Mouse (Mus musculus) G1E (cell line): Measurements from ENCODE around the gene Gm29427.

Experiments
- CTCF ChIP-seq: IDR thresholded peaks from 2 replicates; pipeline ENCODE4 v1.5.1; 2012; ENCODE audit warnings: low read depth, low read length, inconsistent platforms, mixed read lengths
- POLR2AphosphoS5 ChIP-seq: IDR thresholded peaks from 2 replicates; pipeline ENCODE4 v1.6.1; 2012; ENCODE audit warnings: low read depth, low read length, inconsistent platforms; ENCODE audit not compliant: insufficient replicate concordance
- TAL1 ChIP-seq: conservative IDR thresholded peaks from 2 replicates; pipeline ENCODE4 v1.6.1; 2012; ENCODE audit warnings: low read depth, low read length, inconsistent platforms, mixed read lengths

DNA sequence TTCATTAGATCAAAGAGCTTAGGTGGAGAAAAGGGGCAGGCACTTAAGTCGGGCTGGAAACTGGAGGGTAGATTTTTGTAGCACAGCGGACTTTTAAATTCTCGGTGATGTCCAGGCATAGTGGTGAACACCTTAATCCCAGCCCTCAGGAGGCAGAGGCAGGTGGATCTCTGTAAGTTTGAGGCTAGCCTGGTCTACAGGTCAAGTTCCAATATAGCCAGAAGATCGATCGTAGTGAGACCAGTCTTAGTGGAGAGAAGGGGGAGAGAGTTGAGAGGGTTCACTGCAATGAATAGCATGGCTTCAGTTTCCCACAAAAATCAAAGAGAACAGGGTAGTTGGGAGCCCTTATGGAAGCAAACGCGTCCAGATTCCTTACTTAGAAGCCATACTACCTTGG, 22.3 kb upstream of the Gm29427 start:
- TF ChIP-seq CTCF = no peak
- TF ChIP-seq POLR2AphosphoS5 = no peak; the same call in 1 of the 2 replicates
- TF ChIP-seq TAL1 = no peak
